Mouse (Mus musculus): ENCODE data around the gene Gm21830. TPM values are rescaled to one million over a fixed set of nuclear protein-coding genes. Genes with fewer than 3 reads are reported as not detected.
"Not testable (repeated sequence)": the region's sequence is repeated elsewhere in the genome, so short reads cannot be mapped to it uniquely, and the experiment has no call there.

Gene Gm21830
- polyA plus RNA-seq (2012; rRNA removed), result not detected in 2 replicates

GRCm38 (mm10) chr2:67413425-67413824 is at the start of gene Gm21830:
Gene Gm21830, plus strand, starts transcription at chr2:67413725.
- DNase-seq (ENCODE audit: low read depth), result not testable (repeated sequence)

GRCm38 (mm10) chr2:67364506-67364905 is 49.0 kb upstream of the Gm21830 start:
- TF ChIP-seq CTCF (IDR thresholded peaks at IDR 0.05; ENCODE audit: borderline replicate concordance, extremely low read depth, insufficient read depth, insufficient read length), result no peak
- no peak for TF ChIP-seq POLR2A (IDR thresholded peaks at IDR 0.05; ENCODE audit: borderline replicate concordance, extremely low read depth, insufficient read depth, insufficient read length, poor library complexity, severe bottlenecking)
- no peak for DNase-seq (ENCODE audit: low read depth)

DNA sequence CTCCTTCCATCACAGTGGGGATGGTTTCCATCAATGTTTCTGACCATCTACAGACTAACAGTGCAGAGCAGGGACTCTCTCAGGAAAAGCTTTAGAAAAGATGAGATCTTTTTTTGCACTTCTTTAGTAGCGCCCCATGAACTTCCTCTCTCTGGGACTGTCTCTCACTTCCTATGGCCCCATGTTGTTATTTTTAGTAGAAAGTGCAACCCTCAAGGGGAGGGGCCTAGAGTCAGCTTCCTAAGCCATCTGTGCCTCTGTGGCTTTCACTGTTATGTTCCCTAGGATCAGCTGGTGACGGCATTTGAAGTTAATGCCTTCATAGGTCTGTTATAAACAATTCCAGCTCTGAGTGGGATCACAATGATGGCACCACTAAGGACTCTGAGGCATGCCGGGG is 35.0 kb upstream of the Gm21830 start:
- DNase-seq (ENCODE audit: low read depth), result peak; percentile 17
- TF ChIP-seq CTCF (IDR thresholded peaks at IDR 0.05; ENCODE audit: borderline replicate concordance, extremely low read depth, insufficient read depth, insufficient read length) (no peak), POLR2A (IDR thresholded peaks at IDR 0.05; ENCODE audit: borderline replicate concordance, extremely low read depth, insufficient read depth, insufficient read length, poor library complexity, severe bottlenecking) (no peak)

DNA sequence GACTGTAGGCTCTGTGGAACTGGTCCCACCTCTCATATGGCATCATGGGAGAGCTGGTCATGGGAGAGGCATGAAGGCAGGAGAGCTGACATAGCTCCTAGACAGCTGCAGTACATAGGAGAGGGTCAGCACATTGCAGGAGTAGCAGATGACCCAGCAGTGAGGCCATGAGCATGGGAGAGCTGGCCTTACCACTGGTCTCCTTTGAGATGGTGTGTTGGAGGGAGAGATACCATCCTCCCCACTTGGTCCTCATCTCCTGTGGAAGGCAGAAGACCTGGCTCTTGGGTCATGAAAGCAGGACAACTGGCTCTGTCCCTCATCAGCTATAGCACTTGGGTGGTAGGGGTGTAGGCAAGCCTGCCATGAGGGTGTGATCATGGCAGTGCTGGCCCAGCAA is 7.3 kb downstream of the Gm21830 start:
- no peak for TF ChIP-seq CTCF (IDR thresholded peaks at IDR 0.05; ENCODE audit: borderline replicate concordance, extremely low read depth, insufficient read depth, insufficient read length)
- TF ChIP-seq POLR2A (IDR thresholded peaks at IDR 0.05; ENCODE audit: borderline replicate concordance, extremely low read depth, insufficient read depth, insufficient read length, poor library complexity, severe bottlenecking), result no peak
- no peak for DNase-seq (ENCODE audit: low read depth)

DNA sequence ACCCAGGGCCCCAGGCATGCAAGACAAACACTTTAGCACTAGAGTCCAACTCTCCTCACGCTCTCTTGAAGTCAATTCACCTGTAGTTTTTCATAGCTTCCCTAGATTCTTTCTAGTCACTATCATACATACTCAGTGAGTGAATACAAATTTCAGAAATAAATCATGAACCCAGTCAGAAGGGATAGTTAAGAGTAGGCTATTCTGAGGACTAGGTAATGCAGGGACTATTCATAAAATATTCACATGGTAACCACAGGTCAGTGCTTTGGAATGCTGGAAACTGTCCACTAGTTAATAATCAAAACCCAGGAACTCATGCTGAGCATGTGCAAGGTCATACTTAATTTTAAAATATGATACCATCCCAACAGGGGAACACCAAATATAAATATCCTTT is 9.3 kb downstream of the Gm21830 start:
- no peak for DNase-seq (ENCODE audit: low read depth)
- TF ChIP-seq CTCF (IDR thresholded peaks at IDR 0.05; ENCODE audit: borderline replicate concordance, extremely low read depth, insufficient read depth, insufficient read length) (no peak), POLR2A (IDR thresholded peaks at IDR 0.05; ENCODE audit: borderline replicate concordance, extremely low read depth, insufficient read depth, insufficient read length, poor library complexity, severe bottlenecking) (no peak)

DNA sequence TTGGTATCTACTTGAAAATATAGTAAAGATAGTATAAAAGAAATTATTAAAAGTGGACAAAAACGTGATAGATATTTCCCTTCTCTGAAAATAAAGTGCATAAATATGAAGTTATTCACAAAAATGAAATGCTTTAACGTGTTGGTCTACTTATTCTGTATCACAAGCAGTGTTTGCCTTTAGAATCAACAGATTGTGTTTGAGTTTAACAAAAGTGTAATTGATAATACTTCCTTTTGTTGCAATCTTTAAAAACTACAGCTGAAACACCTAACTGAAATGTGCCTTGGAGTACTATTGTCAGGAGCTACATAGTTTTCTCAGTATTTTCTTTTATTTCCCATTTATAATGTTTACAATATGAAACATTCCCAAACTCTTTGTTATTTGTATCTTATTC is 19.6 kb downstream of the Gm21830 start, which contains the start of gene Gm26727:
Gene Gm26727 (minus strand): TSS at position 101 of the 400 bp plus-strand sequence.
- DNase-seq (ENCODE audit: low read depth), result no peak
- TF ChIP-seq CTCF (IDR thresholded peaks at IDR 0.05; ENCODE audit: borderline replicate concordance, extremely low read depth, insufficient read depth, insufficient read length) (no peak), POLR2A (IDR thresholded peaks at IDR 0.05; ENCODE audit: borderline replicate concordance, extremely low read depth, insufficient read depth, insufficient read length, poor library complexity, severe bottlenecking) (no peak)

- TF ChIP-seq POLR2A (IDR thresholded peaks at IDR 0.05; ENCODE audit: borderline replicate concordance, extremely low read depth, insufficient read depth, insufficient read length, poor library complexity, severe bottlenecking) (no peak), CTCF (IDR thresholded peaks at IDR 0.05; ENCODE audit: borderline replicate concordance, extremely low read depth, insufficient read depth, insufficient read length) (no peak)
- DNase-seq (ENCODE audit: low read depth), result no peak
These were observed 24.8 kb downstream of the Gm21830 start for GRCm38 (mm10) chr2:67438309-67438708.

- no peak for TF ChIP-seq CTCF (IDR thresholded peaks at IDR 0.05; ENCODE audit: borderline replicate concordance, extremely low read depth, insufficient read depth, insufficient read length)
- TF ChIP-seq POLR2A (IDR thresholded peaks at IDR 0.05; ENCODE audit: borderline replicate concordance, extremely low read depth, insufficient read depth, insufficient read length, poor library complexity, severe bottlenecking), result no peak
- no peak for DNase-seq (ENCODE audit: low read depth)
These were observed 32.3 kb downstream of the Gm21830 start, which contains the start of gene Xirp2 for GRCm38 (mm10) chr2:67445780-67446179. Gene Xirp2, plus strand, starts transcription at chr2:67446002.

- no peak for DNase-seq (ENCODE audit: low read depth)
- TF ChIP-seq POLR2A (IDR thresholded peaks at IDR 0.05; ENCODE audit: borderline replicate concordance, extremely low read depth, insufficient read depth, insufficient read length, poor library complexity, severe bottlenecking) (no peak), CTCF (IDR thresholded peaks at IDR 0.05; ENCODE audit: borderline replicate concordance, extremely low read depth, insufficient read depth, insufficient read length) (no peak)
These were observed 33.2 kb downstream of the Gm21830 start for GRCm38 (mm10) chr2:67446772-67447171.

GRCm38 (mm10) chr2:67447206-67447605 is 33.7 kb downstream of the Gm21830 start:
- TF ChIP-seq CTCF (IDR thresholded peaks at IDR 0.05; ENCODE audit: borderline replicate concordance, extremely low read depth, insufficient read depth, insufficient read length) (no peak), POLR2A (IDR thresholded peaks at IDR 0.05; ENCODE audit: borderline replicate concordance, extremely low read depth, insufficient read depth, insufficient read length, poor library complexity, severe bottlenecking) (no peak)
- no peak for DNase-seq (ENCODE audit: low read depth)

GRCm38 (mm10) chr2:67460857-67461256 is 47.3 kb downstream of the Gm21830 start:
- TF ChIP-seq CTCF (IDR thresholded peaks at IDR 0.05; ENCODE audit: borderline replicate concordance, extremely low read depth, insufficient read depth, insufficient read length) (no peak), POLR2A (IDR thresholded peaks at IDR 0.05; ENCODE audit: borderline replicate concordance, extremely low read depth, insufficient read depth, insufficient read length, poor library complexity, severe bottlenecking) (no peak)
- peak; percentile 14 for DNase-seq (ENCODE audit: low read depth)

DNA sequence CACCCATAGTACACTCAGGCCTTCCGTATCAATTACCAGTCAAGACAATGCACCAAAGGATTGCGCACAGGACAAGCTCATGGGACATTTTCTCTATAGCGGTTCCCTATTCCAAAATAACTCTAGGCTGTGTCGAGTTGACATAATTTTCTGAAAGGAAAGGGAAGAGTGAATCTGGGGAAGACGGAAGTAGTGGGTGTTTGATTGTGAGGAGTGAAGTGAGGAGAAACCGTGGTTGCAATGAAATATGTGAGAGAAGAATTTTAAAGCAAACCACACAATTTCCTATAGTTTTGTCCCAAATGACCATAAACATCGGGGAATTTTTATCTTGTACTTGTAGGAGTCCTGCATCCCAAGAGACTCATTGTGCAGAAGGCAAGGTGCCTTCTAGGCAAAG is 53.5 kb downstream of the Gm21830 start:
- no peak for TF ChIP-seq CTCF (IDR thresholded peaks at IDR 0.05; ENCODE audit: borderline replicate concordance, extremely low read depth, insufficient read depth, insufficient read length)
- no peak for TF ChIP-seq POLR2A (IDR thresholded peaks at IDR 0.05; ENCODE audit: borderline replicate concordance, extremely low read depth, insufficient read depth, insufficient read length, poor library complexity, severe bottlenecking)
- no peak for DNase-seq (ENCODE audit: low read depth)

DNA sequence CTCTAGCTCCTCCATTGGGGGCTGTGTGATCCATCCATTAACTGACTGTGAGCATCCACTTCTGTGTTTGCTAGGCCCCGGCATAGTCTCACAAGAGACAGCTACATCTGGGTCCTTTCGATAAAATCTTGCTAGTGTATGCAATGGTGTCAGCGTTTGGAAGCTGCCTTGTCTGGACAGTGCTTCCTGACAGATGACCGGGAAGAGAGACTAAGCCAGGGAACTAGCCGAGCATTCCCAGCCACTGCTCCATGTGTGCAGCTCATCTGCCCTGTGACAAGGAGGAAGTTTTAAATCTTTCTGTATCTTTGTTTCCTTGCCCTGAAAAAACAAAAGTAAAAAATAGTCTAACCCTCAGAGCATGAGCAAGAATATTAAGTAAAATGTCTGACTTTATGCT is 56.5 kb downstream of the Gm21830 start:
- DNase-seq (ENCODE audit: low read depth), result not testable (repeated sequence)

Measured in brain, embryonic 14.5 days (tissue).